ENCODE assay signal across 22 mouse cellular contexts in genomic region chr9:67286801-67287200, GRCm38 (mm10).
"Had no signal": no experiment of that assay in that cellular context is flagged by ENCODE, and none has a peak within 500 bp of the region (broad histone marks: within the 10 kb centered on the region; RNA-seq: fewer than 3 reads in every experiment).

No protein-coding gene starts in this region.

- H3K4me2 ChIP-seq: liver, embryonic 13.5 days; neural tube, embryonic 12.5 days; neural tube, embryonic 15.5 days had no signal

- H3K9me3 ChIP-seq: liver, embryonic 13.5 days; megakaryocyte, embryonic 14.5 days; midbrain, embryonic 10.5 days; neural tube, embryonic 12.5 days; neural tube, embryonic 15.5 days had no signal

- H3K27me3 ChIP-seq: liver, embryonic 13.5 days; megakaryocyte, embryonic 14.5 days; neural tube, embryonic 12.5 days; neural tube, embryonic 15.5 days had no signal

- H3K4me1 ChIP-seq: liver, embryonic 13.5 days; megakaryocyte, embryonic 14.5 days; neural tube, embryonic 12.5 days; neural tube, embryonic 15.5 days had no signal

- H3K9ac ChIP-seq: liver, embryonic 13.5 days; neural tube, embryonic 12.5 days; neural tube, embryonic 15.5 days had no signal

- H3K27ac ChIP-seq: kidney, postnatal 0 days; layer of hippocampus, adult 2 months; left cerebral cortex, adult 2 months; liver, embryonic 13.5 days; midbrain, embryonic 10.5 days; neural tube, embryonic 12.5 days; neural tube, embryonic 15.5 days; stomach, postnatal 0 days had no signal

- DNase-seq: kidney, adult 18-20 months; kidney, adult 9 months; kidney, postnatal 25 days; layer of hippocampus, adult 9-11 months; liver, embryonic 13.5 days; midbrain, embryonic 14.5 days; right cerebral cortex, adult 18-20 months; right cerebral cortex, postnatal 14 days; right cerebral cortex, postnatal 4 days; thymus, adult 2 months; thymus, postnatal 14 days; thymus, postnatal 4 days had no signal

- H3K36me3 ChIP-seq: liver, embryonic 13.5 days; neural tube, embryonic 12.5 days had no signal

- ATAC-seq: inflammation-experienced regulatory T-cells, adult 6 months; intestine, embryonic 16.5 days had no signal

- H3K4me3 ChIP-seq: layer of hippocampus, adult 2 months; left cerebral cortex, adult 2 months; liver, embryonic 13.5 days; megakaryocyte, embryonic 14.5 days; midbrain, embryonic 10.5 days; neural tube, embryonic 12.5 days; neural tube, embryonic 15.5 days had no signal
